13 mouse cellular contexts compared by ENCODE assay signal in genomic region chr10:44427426-44427825, GRCm38 (mm10).
DNase-seq lines count a peak whose midpoint lies in the region; ATAC-seq and TF ChIP-seq lines count a peak whose summit lies in the region.
"Had no signal": no experiment of that assay in that cellular context is flagged by ENCODE, and none has a peak within 500 bp of the region (broad histone marks: within the 10 kb centered on the region; RNA-seq: fewer than 3 reads in every experiment).

No protein-coding gene starts in this region.

- ATAC-seq in embryonic facial prominence, embryonic 12.5 days (ENCODE audit: insufficient number of reproducible peaks, insufficient read depth, low FRiP score, low TSS enrichment), result peak; percentile 24; the same call in 1 of the 2 replicates
- ATAC-seq in midbrain, embryonic 13.5 days, result 0 out of 2 replicates have a peak, but pooled peaks have one; percentile 6
- no peak for ATAC-seq in midbrain, embryonic 15.5 days (replicated peaks)
- peak; percentile 75 for ATAC-seq in intestine, postnatal 0 days
- ATAC-seq: midbrain, embryonic 16.5 days had no signal

- H3K4me3 ChIP-seq in embryonic facial prominence, embryonic 12.5 days, result no peak overlapping the region
- H3K4me3 ChIP-seq in embryonic facial prominence, embryonic 10.5 days, result no peak overlapping the region
- H3K4me3 ChIP-seq in midbrain, embryonic 13.5 days (replicated peaks), result no peak overlapping the region
- H3K4me3 ChIP-seq in midbrain, embryonic 15.5 days, result no peak overlapping the region
- no peak overlapping the region for H3K4me3 ChIP-seq in intestine, postnatal 0 days (ENCODE audit: low read depth, low read length)
- no peak overlapping the region for H3K4me3 ChIP-seq in layer of hippocampus, adult 2 months
- H3K4me3 ChIP-seq: heart, embryonic 15.5 days; hindbrain, embryonic 15.5 days; lung, embryonic 15.5 days had no signal

- 87% methylated on average over 11 of the region's 11 CpGs for WGBS in embryonic facial prominence, embryonic 12.5 days
- WGBS in embryonic facial prominence, embryonic 10.5 days, result 92% methylated on average over 11 of the region's 11 CpGs
- 74% methylated on average over 11 of the region's 11 CpGs for WGBS in midbrain, embryonic 13.5 days
- WGBS in midbrain, embryonic 15.5 days, result 74% methylated on average over 11 of the region's 11 CpGs
- WGBS in intestine, postnatal 0 days, result 52% methylated on average over 11 of the region's 11 CpGs

- no peak overlapping the region for H3K9ac ChIP-seq in embryonic facial prominence, embryonic 12.5 days
- H3K9ac ChIP-seq in midbrain, embryonic 13.5 days (replicated peaks), result no peak overlapping the region
- H3K9ac ChIP-seq in midbrain, embryonic 15.5 days, result no peak overlapping the region
- no peak overlapping the region for H3K9ac ChIP-seq in intestine, postnatal 0 days (ENCODE audit: low read depth, low read length)
- H3K9ac ChIP-seq: heart, embryonic 15.5 days; hindbrain, embryonic 15.5 days; lung, embryonic 15.5 days had no signal

- no peak overlapping the region for H3K4me2 ChIP-seq in embryonic facial prominence, embryonic 12.5 days (replicated peaks)
- no peak overlapping the region for H3K4me2 ChIP-seq in midbrain, embryonic 13.5 days (replicated peaks)
- no peak overlapping the region for H3K4me2 ChIP-seq in midbrain, embryonic 15.5 days
- H3K4me2 ChIP-seq in intestine, postnatal 0 days (replicated peaks; ENCODE audit: low read depth), result peak overlapping the region; percentile 31; the same call in 1 of the 2 replicates
- H3K4me2 ChIP-seq: heart, embryonic 15.5 days; hindbrain, embryonic 15.5 days; lung, embryonic 15.5 days had no signal

- H3K9me3 ChIP-seq in embryonic facial prominence, embryonic 12.5 days, result no peaks in the 10 kb centered on the region
- H3K9me3 ChIP-seq in embryonic facial prominence, embryonic 10.5 days, result no peaks in the 10 kb centered on the region
- no peaks in the 10 kb centered on the region for H3K9me3 ChIP-seq in midbrain, embryonic 13.5 days
- no peaks in the 10 kb centered on the region for H3K9me3 ChIP-seq in midbrain, embryonic 15.5 days
- H3K9me3 ChIP-seq in intestine, postnatal 0 days (ENCODE audit: control insufficient read depth), result no peaks in the 10 kb centered on the region
- H3K9me3 ChIP-seq: heart, embryonic 15.5 days; hindbrain, embryonic 15.5 days; lung, embryonic 15.5 days had no signal

- H3K27ac ChIP-seq in embryonic facial prominence, embryonic 12.5 days, result no peak overlapping the region
- H3K27ac ChIP-seq in embryonic facial prominence, embryonic 10.5 days (replicated peaks), result no peak overlapping the region
- no peak overlapping the region for H3K27ac ChIP-seq in midbrain, embryonic 13.5 days
- H3K27ac ChIP-seq in midbrain, embryonic 15.5 days, result no peak overlapping the region
- H3K27ac ChIP-seq in intestine, postnatal 0 days (ENCODE audit: low read depth, low read length), result peak overlapping the region; percentile 84
- no peak overlapping the region for H3K27ac ChIP-seq in layer of hippocampus, adult 2 months
- H3K27ac ChIP-seq: heart, embryonic 15.5 days; hindbrain, embryonic 15.5 days; lung, embryonic 15.5 days had no signal

- no peaks in the 10 kb centered on the region for H3K4me1 ChIP-seq in embryonic facial prominence, embryonic 12.5 days
- H3K4me1 ChIP-seq in embryonic facial prominence, embryonic 10.5 days, result no peaks in the 10 kb centered on the region
- H3K4me1 ChIP-seq in midbrain, embryonic 13.5 days (replicated peaks), result 0 out of 2 replicates have a peak, but pooled peaks cover 4% of the 10 kb centered on the region
- no peaks in the 10 kb centered on the region for H3K4me1 ChIP-seq in midbrain, embryonic 15.5 days
- H3K4me1 ChIP-seq in intestine, postnatal 0 days (replicated peaks; ENCODE audit: control insufficient read depth, insufficient read depth, low read length), result 0 out of 2 replicates have a peak, but pooled peaks cover 3% of the 10 kb centered on the region
- H3K4me1 ChIP-seq: heart, embryonic 15.5 days had no signal

- TF ChIP-seq CTCF in intestine, postnatal 0 days (IDR thresholded peaks at IDR 0.05; ENCODE audit: low read depth), result no peak
- no peak for TF ChIP-seq CTCF in layer of hippocampus, adult 2 months (conservative IDR thresholded peaks at IDR 0.05)

- no peaks in the 10 kb centered on the region for H3K27me3 ChIP-seq in embryonic facial prominence, embryonic 12.5 days
- H3K27me3 ChIP-seq in embryonic facial prominence, embryonic 10.5 days (replicated peaks; ENCODE audit: low read depth, poor library complexity, severe bottlenecking), result no peaks in the 10 kb centered on the region
- H3K27me3 ChIP-seq in midbrain, embryonic 13.5 days, result peaks cover 26% of the 10 kb centered on the region
- no peaks in the 10 kb centered on the region for H3K27me3 ChIP-seq in midbrain, embryonic 15.5 days (replicated peaks)
- no peaks in the 10 kb centered on the region for H3K27me3 ChIP-seq in intestine, postnatal 0 days (replicated peaks; ENCODE audit: control insufficient read depth, insufficient read depth, low read length)
- H3K27me3 ChIP-seq: heart, embryonic 15.5 days; hindbrain, embryonic 15.5 days; lung, embryonic 15.5 days had no signal

- no peak for DNase-seq in embryonic facial prominence, embryonic 10.5 days (ENCODE audit: low spot score)
- no peak for DNase-seq in layer of hippocampus, adult 2 months (ENCODE audit: low spot score in 2 of 2)
- no peak for DNase-seq in retina, embryonic 14.5 days (ENCODE audit: low spot score)
- DNase-seq in spleen, adult 12 weeks (ENCODE audit: low spot score), result no peak
- DNase-seq: right cerebral cortex, postnatal 14 days had no signal

- H3K36me3 ChIP-seq in embryonic facial prominence, embryonic 12.5 days, result no peaks in the 10 kb centered on the region
- no peaks in the 10 kb centered on the region for H3K36me3 ChIP-seq in embryonic facial prominence, embryonic 10.5 days (replicated peaks)
- no peaks in the 10 kb centered on the region for H3K36me3 ChIP-seq in midbrain, embryonic 13.5 days
- no peaks in the 10 kb centered on the region for H3K36me3 ChIP-seq in midbrain, embryonic 15.5 days (replicated peaks)
- H3K36me3 ChIP-seq in intestine, postnatal 0 days (ENCODE audit: control insufficient read depth, insufficient read depth), result no peaks in the 10 kb centered on the region
- H3K36me3 ChIP-seq: heart, embryonic 15.5 days; hindbrain, embryonic 15.5 days; lung, embryonic 15.5 days had no signal
